Mouse (Mus musculus): ENCODE results near the gene Ksr1.

- TF ChIP-seq CTCF (IDR thresholded peaks at IDR 0.05; ENCODE audit: control insufficient read depth, insufficient read depth, insufficient read length) (no peak), MAX (IDR thresholded peaks at IDR 0.05) (no peak), USF1 (IDR thresholded peaks at IDR 0.05; ENCODE audit: low read depth) (no peak), CEBPB (IDR thresholded peaks at IDR 0.05; ENCODE audit: low read depth) (no peak), MYOG (IDR thresholded peaks at IDR 0.05; ENCODE audit: control insufficient read depth, extremely low read depth, insufficient read length) (no peak), FOSL1 (IDR thresholded peaks at IDR 0.05; ENCODE audit: insufficient read depth, low read length, poor library complexity, severe bottlenecking) (no peak)
Observed at GRCm38 (mm10) chr11:79056891-79057290, 89.3 kb downstream of the Ksr1 start.
